Mouse (Mus musculus) intestine, embryonic 16.5 days (tissue): Measurements from ENCODE around the gene Gm10413. TPM values are rescaled to one million over a fixed set of nuclear protein-coding genes. Genes with fewer than 3 reads are reported as not detected.
"Not testable (repeated sequence)": the region's sequence is repeated elsewhere in the genome, so short reads cannot be mapped to it uniquely, and the experiment has no call there.

ENCODE experiments used
- ATAC-seq: fragments of 200-750 bp; cut with Nextera tagmentation; 2 replicates; pipeline ENCODE4 v1.8.0; 2017; ENCODE audit warnings: moderate TSS enrichment, moderate library complexity
- H3K27ac ChIP-seq: fragments of 300-500 bp; sonication (generic); 2 replicates; pipeline ENCODE4 v1.5.1; 2014; ENCODE audit warnings: mild to moderate bottlenecking, low read length
- H3K27me3 ChIP-seq: fragments of 300-500 bp; sonication (generic); replicated peaks from 2 replicates; pipeline ENCODE4 v1.6.1; 2014; ENCODE audit warnings: low read length, control low read depth, mixed read lengths; ENCODE audit not compliant: control insufficient read depth, insufficient read depth
- H3K36me3 ChIP-seq: fragments of 300-500 bp; sonication (generic); 2 replicates; pipeline ENCODE4 v1.6.1; 2014; ENCODE audit warnings: low read length, control low read depth; ENCODE audit not compliant: control insufficient read depth, insufficient read depth
- H3K4me1 ChIP-seq: fragments of 300-500 bp; sonication (generic); 2 replicates; pipeline ENCODE4 v1.6.1; 2014; ENCODE audit warnings: low read length, control low read depth, mixed read lengths; ENCODE audit not compliant: control insufficient read depth, insufficient read depth
- H3K4me2 ChIP-seq: fragments of 300-500 bp; sonication (generic); 2 replicates; pipeline ENCODE4 v1.6.1; 2014; ENCODE audit warnings: low read depth, low read length, control low read depth
- H3K4me3 ChIP-seq: fragments of 300-500 bp; sonication (generic); 2 replicates; pipeline ENCODE4 v1.5.1; 2014; ENCODE audit warnings: mild to moderate bottlenecking, low read length
- H3K9ac ChIP-seq: fragments of 300-500 bp; sonication (generic); 2 replicates; pipeline ENCODE4 v1.6.1; 2014; ENCODE audit warnings: low read depth, low read length
- H3K9me3 ChIP-seq: fragments of 300-500 bp; sonication (generic); 2 replicates; pipeline ENCODE4 v1.6.1; 2016; ENCODE audit warnings: low read length, control low read depth; ENCODE audit not compliant: control insufficient read depth
- WGBS: fragments of 180-500 bp; shearing (Covaris S2); extraction: QIAGEN DNeasy Blood & Tissue Kit; methylation state at CpG from one replicate; pipeline ENCODE4 v1.1.7; 2014; 5-methylcytosine and 5-hydroxymethylcytosine counted together
- polyA plus RNA-seq: library from polyadenylated mRNA; unstranded; fragments of >200 nt; fragmentation: Nextera tagmentation; extraction: Ambion mirVana; gene quantifications from 2 replicates; pipeline ENCODE4 v1.2.1, GENCODE M21; 2015

Gene Gm10413
- polyA plus RNA-seq = not detected in 2 replicates

GRCm38 (mm10) chr14:3394793-3395192, at the start of gene Gm10413:
Gene Gm10413 (plus strand): TSS chr14:3395093.
- not testable (repeated sequence) for ATAC-seq, H3K27ac ChIP-seq, H3K9me3 ChIP-seq, H3K4me1 ChIP-seq, H3K4me3 ChIP-seq, H3K36me3 ChIP-seq, H3K9ac ChIP-seq, H3K27me3 ChIP-seq, H3K4me2 ChIP-seq
- no CpG with 5 or more reads among the region's 2 CpGs for WGBS

GRCm38 (mm10) chr14:3412314-3412713, 17.4 kb downstream of the Gm10413 start, which contains the start of gene Gm10409:
Gene Gm10409 (plus strand): TSS chr14:3412614.
- not testable (repeated sequence) for H3K4me2 ChIP-seq, H3K36me3 ChIP-seq, H3K9me3 ChIP-seq, H3K9ac ChIP-seq, H3K4me3 ChIP-seq, H3K27ac ChIP-seq, ATAC-seq, H3K4me1 ChIP-seq, H3K27me3 ChIP-seq
- no CpG with 5 or more reads among the region's 32 CpGs for WGBS

- H3K9me3 ChIP-seq, H3K27ac ChIP-seq, H3K9ac ChIP-seq, H3K4me3 ChIP-seq, H3K4me1 ChIP-seq, ATAC-seq, H3K4me2 ChIP-seq, H3K36me3 ChIP-seq, H3K27me3 ChIP-seq: not testable (repeated sequence)
- no CpG with 5 or more reads among the region's 2 CpGs for WGBS
Observed at GRCm38 (mm10) chr14:3427803-3428202, 32.9 kb downstream of the Gm10413 start, which contains the start of gene Gm3005. Gene Gm3005 (plus strand): TSS chr14:3428103.

GRCm38 (mm10) chr14:3449079-3449478, 54.2 kb downstream of the Gm10413 start, which contains the start of gene Gm10408:
Gene Gm10408 (plus strand): TSS chr14:3449379.
- H3K4me1 ChIP-seq, H3K36me3 ChIP-seq, H3K4me3 ChIP-seq, H3K27me3 ChIP-seq, ATAC-seq, H3K4me2 ChIP-seq, H3K27ac ChIP-seq, H3K9ac ChIP-seq, H3K9me3 ChIP-seq: not testable (repeated sequence)
- no CpG with 5 or more reads among the region's 3 CpGs for WGBS

Other genes with a start within 250 kb of the Gm10413 start
- gene Gm5795, start 206.8 kb upstream of the Gm10413 start, polyA plus RNA-seq = not detected in 2 replicates
- gene D830030K20Rik, start 186.6 kb upstream of the Gm10413 start, polyA plus RNA-seq = 3.0 and 3.1 TPM in 2 replicates
- gene Gm2956, start 62.5 kb upstream of the Gm10413 start, polyA plus RNA-seq = not detected in 2 replicates
- gene Gm10409, start 17.5 kb downstream of the Gm10413 start, polyA plus RNA-seq = 0.42 and 0.56 TPM in 2 replicates
- gene Gm3005, start 33.0 kb downstream of the Gm10413 start, polyA plus RNA-seq = 0.26 and 0.28 TPM in 2 replicates
- gene Gm10408, start 54.3 kb downstream of the Gm10413 start, polyA plus RNA-seq = not detected in 2 replicates
- not detected in 2 replicates for gene Gm3012, start 239.4 kb downstream of the Gm10413 start, polyA plus RNA-seq